Mouse (Mus musculus) thymus, adult 2 months (tissue): ENCODE data around the gene Ankrd24. TPM values are rescaled to one million over a fixed set of nuclear protein-coding genes. Genes with fewer than 3 reads are reported as not detected.
"Not testable (repeated sequence)": the region's sequence is repeated elsewhere in the genome, so short reads cannot be mapped to it uniquely, and the experiment has no call there.

Experiments
- DNase-seq: peaks from one replicate; pipeline ENCODE4 v3.0.0; 2021
- H3K27ac ChIP-seq: fragments of 200-500 bp; 2 replicates; pipeline ENCODE4 v1.5.1; 2012; ENCODE audit warnings: low read length, control low read depth; ENCODE audit not compliant: control insufficient read depth, insufficient read depth
- H3K27me3 ChIP-seq: fragments of 200-500 bp; 2 replicates; pipeline ENCODE4 v1.6.1; 2012; ENCODE audit warnings: mild to moderate bottlenecking, low read length, moderate library complexity, mixed read lengths; ENCODE audit not compliant: control insufficient read depth, insufficient read depth
- H3K36me3 ChIP-seq: fragments of 200-500 bp; 2 replicates; pipeline ENCODE4 v1.6.1; 2012; ENCODE audit warnings: mild to moderate bottlenecking, low read length, moderate library complexity; ENCODE audit not compliant: control insufficient read depth, insufficient read depth
- H3K4me1 ChIP-seq: fragments of 200-500 bp; replicated peaks from 2 replicates; pipeline ENCODE4 v1.6.1; 2012; ENCODE audit warnings: low read length; ENCODE audit not compliant: control insufficient read depth, insufficient read depth
- H3K4me3 ChIP-seq: fragments of 200-500 bp; 2 replicates; pipeline ENCODE4 v1.5.1; 2012; ENCODE audit warnings: mild to moderate bottlenecking, low read length, control low read depth, moderate library complexity; ENCODE audit not compliant: control insufficient read depth, insufficient read depth
- CTCF ChIP-seq: fragments of 200-500 bp; IDR thresholded peaks from 2 replicates; pipeline ENCODE4 v1.5.1; 2012; ENCODE audit warnings: mild to moderate bottlenecking, control low read depth, low read length, moderate library complexity, borderline replicate concordance; ENCODE audit not compliant: control insufficient read depth, poor library complexity, insufficient read depth; ENCODE audit errors: extremely low read depth
- POLR2A ChIP-seq: fragments of 200-500 bp; IDR thresholded peaks from 2 replicates; pipeline ENCODE4 v1.6.1; 2012; ENCODE audit warnings: mild to moderate bottlenecking, low read length, control low read depth, moderate library complexity; ENCODE audit not compliant: control insufficient read depth, poor library complexity, insufficient read depth; ENCODE audit errors: extremely low read depth
- WGBS: fragments of 180-500 bp; shearing (Covaris S2); methylation state at CpG from one replicate; pipeline ENCODE4 v1.1.7; 2018; 5-methylcytosine and 5-hydroxymethylcytosine counted together
- polyA plus RNA-seq: library from polyadenylated mRNA; depleted of rRNA; stranded (reverse); fragments of >200 nt; gene quantifications from 2 replicates; pipeline ENCODE4 v1.2.3, GENCODE M21; 2012

The Ankrd24 gene
- polyA plus RNA-seq, 1 experiment = 19.1 TPM

- H3K27me3 ChIP-seq = no peaks in the 10 kb centered on the region
- DNase-seq = no peak
- no peak for TF ChIP-seq CTCF
- TF ChIP-seq POLR2A = no peak
- peak overlapping the region; percentile 77 for H3K27ac ChIP-seq
- peak overlapping the region; percentile 81 for H3K4me3 ChIP-seq
- WGBS = 36% methylated on average over 7 of the region's 7 CpGs
- H3K4me1 ChIP-seq = peaks cover 17% of the 10 kb centered on the region
- H3K36me3 ChIP-seq = no peaks in the 10 kb centered on the region
Measured at GRCm38 (mm10) chr10:81627836-81628220, 512 bp upstream of the Ankrd24 start.

- TF ChIP-seq CTCF (0 out of 2 replicates have a peak, but pooled peaks have one; percentile 20), POLR2A (no peak)
- H3K27me3 ChIP-seq = no peaks in the 10 kb centered on the region
- peak; percentile 88 for DNase-seq
- peaks cover 11% of the 10 kb centered on the region for H3K4me1 ChIP-seq
- H3K36me3 ChIP-seq = no peaks in the 10 kb centered on the region
- H3K27ac ChIP-seq = no peak overlapping the region
- 8% methylated on average over 37 of the region's 37 CpGs for whole genome bisulfite sequencing
- H3K4me3 ChIP-seq = 0 out of 2 replicates have a peak overlapping the region, but pooled peaks have one; percentile 1
Measured at GRCm38 (mm10) chr10:81633253-81634099, 5.1 kb downstream of the Ankrd24 start.

- no peak overlapping the region for H3K4me3 ChIP-seq
- no peak overlapping the region for H3K27ac ChIP-seq
- no peaks in the 10 kb centered on the region for H3K27me3 ChIP-seq
- peaks cover 11% of the 10 kb centered on the region for H3K4me1 ChIP-seq
- TF ChIP-seq POLR2A (no peak), CTCF (no peak)
- WGBS = 47% methylated on average over 8 of the region's 8 CpGs
- no peak for DNase-seq
- H3K36me3 ChIP-seq = no peaks in the 10 kb centered on the region
Measured at GRCm38 (mm10) chr10:81636338-81636737, 8.0 kb downstream of the Ankrd24 start.

- H3K27ac ChIP-seq = no peak overlapping the region
- WGBS = 79% methylated on average over 6 of the region's 6 CpGs
- H3K36me3 ChIP-seq = no peaks in the 10 kb centered on the region
- H3K27me3 ChIP-seq = no peaks in the 10 kb centered on the region
- no peak for TF ChIP-seq POLR2A
- no peak for TF ChIP-seq CTCF
- H3K4me3 ChIP-seq = no peak overlapping the region
- DNase-seq = no peak
- peaks cover 18% of the 10 kb centered on the region for H3K4me1 ChIP-seq
Measured at GRCm38 (mm10) chr10:81638101-81638500, 9.8 kb downstream of the Ankrd24 start.

- 92% methylated on average over 4 of the region's 4 CpGs for WGBS
- DNase-seq, H3K4me1 ChIP-seq, H3K27ac ChIP-seq, H3K36me3 ChIP-seq, H3K4me3 ChIP-seq, H3K27me3 ChIP-seq: not testable (repeated sequence)
Measured at GRCm38 (mm10) chr10:81640825-81641224, 12.5 kb downstream of the Ankrd24 start.

GRCm38 (mm10) chr10:81641566-81641965 lies 13.2 kb downstream of the Ankrd24 start:
- Histone ChIP-seq H3K4me3 (no peak overlapping the region), H3K27me3 (no peaks in the 10 kb centered on the region), H3K36me3 (no peaks in the 10 kb centered on the region), H3K4me1 (peaks cover 9% of the 10 kb centered on the region), H3K27ac (no peak overlapping the region)
- 96% methylated on average over 2 of the region's 2 CpGs for WGBS
- TF ChIP-seq POLR2A (no peak), CTCF (no peak)
- DNase-seq = no peak

GRCm38 (mm10) chr10:81641978-81642647 lies 13.8 kb downstream of the Ankrd24 start:
- peaks cover 9% of the 10 kb centered on the region for H3K4me1 ChIP-seq
- H3K27ac ChIP-seq = no peak overlapping the region
- 93% methylated on average over 8 of the region's 8 CpGs for WGBS
- no peaks in the 10 kb centered on the region for H3K36me3 ChIP-seq
- TF ChIP-seq POLR2A = no peak
- no peak overlapping the region for H3K4me3 ChIP-seq
- DNase-seq = peak; percentile 3
- H3K27me3 ChIP-seq = no peaks in the 10 kb centered on the region
